Mouse (Mus musculus) heart, embryonic 12.5 days (tissue): ENCODE data around the gene Aldh1a2. TPM values are rescaled to one million over a fixed set of nuclear protein-coding genes. Genes with fewer than 3 reads are reported as not detected.

Experiments
- ATAC-seq: fragments of 200-750 bp; cut with Nextera tagmentation; 2 replicates; pipeline ENCODE4 v1.8.0; 2017; ENCODE audit warnings: moderate TSS enrichment, moderate library complexity; ENCODE audit not compliant: insufficient number of reproducible peaks, low FRiP score
- H3K27ac ChIP-seq: fragments of 300-500 bp; sonication (generic); 2 replicates; pipeline ENCODE4 v1.5.1; 2016; ENCODE audit warnings: mild to moderate bottlenecking, moderate library complexity; ENCODE audit not compliant: poor library complexity, severe bottlenecking
- H3K27me3 ChIP-seq: fragments of 300-500 bp; sonication (generic); replicated peaks from 2 replicates; pipeline ENCODE4 v1.6.1; 2016; ENCODE audit warnings: mild to moderate bottlenecking, moderate library complexity
- H3K36me3 ChIP-seq: fragments of 300-500 bp; sonication (generic); 2 replicates; pipeline ENCODE4 v1.6.1; 2016; ENCODE audit warnings: mild to moderate bottlenecking, moderate library complexity
- H3K4me1 ChIP-seq: fragments of 300-500 bp; sonication (generic); replicated peaks from 2 replicates; pipeline ENCODE4 v1.6.1; 2016; ENCODE audit warnings: mild to moderate bottlenecking
- H3K4me2 ChIP-seq: fragments of 300-500 bp; sonication (generic); 2 replicates; pipeline ENCODE4 v1.6.1; 2016; ENCODE audit warnings: mild to moderate bottlenecking, moderate library complexity
- H3K4me3 ChIP-seq: fragments of 300-500 bp; sonication (generic); 2 replicates; pipeline ENCODE4 v1.5.1; 2016; ENCODE audit warnings: mild to moderate bottlenecking
- H3K9ac ChIP-seq: fragments of 300-500 bp; sonication (generic); 2 replicates; pipeline ENCODE4 v1.6.1; 2016; ENCODE audit warnings: mild to moderate bottlenecking, moderate library complexity
- H3K9me3 ChIP-seq: fragments of 300-500 bp; sonication (generic); replicated peaks from 2 replicates; pipeline ENCODE4 v1.6.1; 2016; ENCODE audit warnings: mild to moderate bottlenecking, moderate library complexity
- WGBS: fragments of 180-500 bp; shearing (Covaris S2); methylation state at CpG from one replicate; pipeline ENCODE4 v1.1.7; 2016; 5-methylcytosine and 5-hydroxymethylcytosine counted together
- polyA plus RNA-seq: library from polyadenylated mRNA; unstranded; fragments of >200 nt; fragmentation: Nextera tagmentation; extraction: Ambion mirVana; gene quantifications from 2 replicates; pipeline ENCODE4 v1.2.1, GENCODE M21; 2016

Gene Aldh1a2
- polyA plus RNA-seq, 1 experiment from 2014 or later, result 35.6 TPM

DNA sequence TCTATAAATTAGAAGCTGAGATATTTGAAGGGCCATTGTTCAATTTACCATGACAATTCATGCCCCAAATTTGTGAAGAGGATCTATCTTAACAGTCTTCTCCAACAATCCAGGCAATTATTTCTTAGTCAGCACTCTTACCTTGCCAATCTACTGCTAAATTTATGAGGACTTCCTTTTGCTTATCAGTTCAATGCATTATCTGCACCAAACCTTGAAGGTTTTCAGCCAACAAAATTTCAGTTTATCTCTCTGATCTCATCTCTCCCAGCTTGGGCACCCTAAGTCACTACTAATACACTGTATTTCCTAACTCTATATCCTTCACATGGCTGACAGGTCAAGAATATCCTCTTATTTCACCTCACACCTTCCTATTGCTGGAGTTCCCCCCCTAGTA lies 30.3 kb upstream of the Aldh1a2 start:
- H3K36me3 ChIP-seq, result no peaks in the 10 kb centered on the region
- no peak overlapping the region for H3K9ac ChIP-seq
- H3K27me3 ChIP-seq, result no peaks in the 10 kb centered on the region
- no peak overlapping the region for H3K4me2 ChIP-seq
- H3K4me3 ChIP-seq, result no peak overlapping the region
- no peak overlapping the region for H3K27ac ChIP-seq
- no peaks in the 10 kb centered on the region for H3K9me3 ChIP-seq
- peaks cover 5% of the 10 kb centered on the region; the same call in 1 of the 2 replicates for H3K4me1 ChIP-seq
- ATAC-seq, result no peak

DNA sequence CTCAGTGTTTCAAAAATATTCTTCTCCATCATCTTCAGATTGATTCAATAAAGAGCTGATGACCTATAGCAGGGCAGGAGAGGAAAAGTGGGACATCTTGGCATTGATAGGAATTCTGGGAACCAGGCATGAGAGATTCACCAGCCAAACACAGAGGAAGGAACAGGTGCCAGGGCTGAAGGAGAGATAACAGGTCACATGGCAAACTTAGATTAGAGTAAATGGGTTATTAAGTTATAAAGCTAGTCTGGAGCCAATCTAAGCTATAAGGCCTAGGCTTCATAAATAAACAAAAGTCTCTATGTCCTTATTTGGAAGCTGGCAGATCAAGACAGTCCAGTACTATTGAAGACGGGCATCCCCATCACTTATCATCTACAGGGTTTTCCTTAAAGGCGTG lies 29.8 kb upstream of the Aldh1a2 start:
- Histone ChIP-seq H3K36me3 (no peaks in the 10 kb centered on the region), H3K4me1 (peaks cover 5% of the 10 kb centered on the region; the same call in 1 of the 2 replicates), H3K9me3 (no peaks in the 10 kb centered on the region), H3K27ac (no peak overlapping the region), H3K27me3 (no peaks in the 10 kb centered on the region), H3K9ac (no peak overlapping the region), H3K4me2 (no peak overlapping the region), H3K4me3 (no peak overlapping the region)
- WGBS, result 76% methylated on average over 2 of the region's 2 CpGs
- ATAC-seq, result no peak

DNA sequence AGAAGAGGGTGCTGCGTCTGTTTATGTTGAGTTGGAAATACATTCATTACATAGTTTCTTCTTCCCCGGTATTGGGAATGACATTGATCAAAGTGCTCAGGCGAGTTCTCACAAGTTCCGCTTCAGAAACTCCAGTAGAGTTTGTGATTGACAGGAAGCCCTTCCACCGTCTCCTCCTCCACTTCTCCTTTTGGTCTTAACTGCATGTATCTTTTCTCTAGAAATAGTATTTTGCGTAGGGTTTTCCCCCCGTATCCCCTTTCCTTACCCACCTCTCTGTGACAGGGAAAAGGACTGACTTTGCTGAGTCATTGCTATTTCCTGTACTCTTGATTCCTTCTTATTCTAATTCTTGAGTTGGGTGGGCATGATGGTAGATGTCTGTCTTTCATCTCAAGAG lies 28.2 kb upstream of the Aldh1a2 start:
- 81% methylated on average over 7 of the region's 7 CpGs for WGBS
- no peak for ATAC-seq

DNA sequence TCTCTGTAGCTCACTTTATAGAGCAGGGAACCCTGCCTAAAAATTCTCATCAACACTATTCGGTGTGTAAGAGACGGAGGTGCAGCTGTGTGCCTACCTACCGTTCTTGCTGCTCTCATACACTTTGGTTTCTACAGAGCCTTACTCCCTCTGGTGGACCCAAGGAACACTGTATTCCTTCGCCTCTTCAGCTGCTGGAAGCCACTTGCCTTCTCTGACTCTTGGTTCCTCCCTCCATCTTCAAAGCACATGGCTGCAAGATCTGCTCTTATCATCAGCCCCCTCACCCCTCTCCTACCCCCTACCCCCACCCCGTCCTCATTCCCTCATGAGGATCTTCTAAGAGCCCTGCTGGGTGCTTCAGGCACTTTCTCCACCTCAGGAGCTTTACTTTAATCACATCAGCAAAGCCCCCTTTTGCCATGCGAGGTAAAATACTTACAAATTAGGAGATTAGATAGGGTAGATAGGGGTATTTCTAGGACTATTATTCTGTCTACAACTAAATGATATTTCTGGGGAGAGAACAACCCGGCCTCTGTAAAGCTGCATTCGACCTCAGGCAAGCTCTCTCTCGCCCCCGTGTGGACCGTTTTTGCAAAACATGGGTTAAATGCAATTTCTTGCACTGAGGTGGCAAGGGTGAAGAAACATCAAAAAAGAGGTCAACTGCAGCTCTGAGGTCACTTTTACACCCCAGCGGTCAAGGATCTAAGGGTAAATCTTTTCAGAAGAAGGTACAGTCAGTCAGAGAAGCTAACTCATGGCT lies 26.8 kb upstream of the Aldh1a2 start:
- Histone ChIP-seq H3K4me2 (peak overlapping the region; percentile 67), H3K9ac (peak overlapping the region; percentile 67; the same call in 1 of the 2 replicates), H3K27ac (no peak overlapping the region), H3K4me1 (peaks cover 5% of the 10 kb centered on the region; the same call in 1 of the 2 replicates), H3K4me3 (0 out of 2 replicates have a peak overlapping the region, but pooled peaks have one; percentile 20), H3K36me3 (no peaks in the 10 kb centered on the region), H3K9me3 (no peaks in the 10 kb centered on the region), H3K27me3 (no peaks in the 10 kb centered on the region)
- WGBS, result 8% methylated on average over 12 of the region's 12 CpGs
- ATAC-seq, result peak; percentile 59; the same call in 1 of the 2 replicates

More for the DNA sequence above, 28.2 kb upstream of the Aldh1a2 start:
- Histone ChIP-seq H3K9ac (no peak overlapping the region), H3K27me3 (no peaks in the 10 kb centered on the region), H3K36me3 (no peaks in the 10 kb centered on the region), H3K27ac (no peak overlapping the region), H3K9me3 (no peaks in the 10 kb centered on the region), H3K4me2 (no peak overlapping the region), H3K4me3 (no peak overlapping the region), H3K4me1 (peaks cover 5% of the 10 kb centered on the region; the same call in 1 of the 2 replicates)

DNA sequence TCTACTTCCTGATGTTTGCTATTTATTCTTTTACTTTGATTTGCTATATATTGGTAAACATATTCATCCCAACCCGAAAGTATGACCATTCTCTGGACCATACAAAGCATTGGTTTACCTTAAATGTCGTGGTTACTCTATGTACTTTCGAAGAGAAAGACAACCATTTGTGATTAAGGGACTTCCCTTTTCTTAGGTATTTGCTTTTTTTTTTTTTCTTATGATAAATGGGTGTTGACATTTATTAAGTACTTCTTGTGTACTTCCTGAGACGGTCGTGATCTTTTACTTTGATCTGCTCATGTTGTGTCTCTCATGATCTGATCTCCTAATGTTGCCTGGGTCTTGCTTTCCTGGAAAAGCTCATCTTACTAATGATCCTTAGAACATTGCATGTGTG lies 16.8 kb upstream of the Aldh1a2 start:
- no peak for ATAC-seq
- Histone ChIP-seq H3K27me3 (no peaks in the 10 kb centered on the region), H3K27ac (no peak overlapping the region)

DNA sequence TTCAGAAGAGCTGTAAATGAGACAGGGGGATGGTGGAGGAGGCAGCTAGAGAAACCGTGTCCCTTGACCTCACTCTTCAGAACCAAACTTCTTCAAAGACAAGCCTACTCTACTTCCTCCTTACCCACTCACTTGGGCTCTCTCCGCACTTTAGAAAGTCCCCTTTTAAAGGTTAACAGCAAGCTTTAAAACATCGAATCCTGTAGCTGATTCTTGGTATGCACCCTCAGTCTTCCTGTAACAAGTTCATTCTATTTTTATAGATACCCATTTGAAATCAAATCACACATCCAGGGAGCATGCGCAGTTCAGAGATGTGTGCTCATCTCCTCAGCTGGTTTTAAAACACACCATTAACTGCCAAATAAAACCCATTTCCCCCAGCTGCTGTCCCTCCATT lies 13.3 kb upstream of the Aldh1a2 start:
- no peaks in the 10 kb centered on the region for H3K36me3 ChIP-seq
- no peak overlapping the region for H3K4me2 ChIP-seq
- no peak overlapping the region for H3K4me3 ChIP-seq
- H3K27me3 ChIP-seq, result no peaks in the 10 kb centered on the region
- H3K9ac ChIP-seq, result no peak overlapping the region
- 68% methylated on average over 4 of the region's 4 CpGs for WGBS
- no peak for ATAC-seq
- no peaks in the 10 kb centered on the region for H3K9me3 ChIP-seq
- no peaks in the 10 kb centered on the region for H3K4me1 ChIP-seq
- H3K27ac ChIP-seq, result no peak overlapping the region

More for the DNA sequence above, 16.8 kb upstream of the Aldh1a2 start:
- Histone ChIP-seq H3K9ac (no peak overlapping the region), H3K4me1 (no peaks in the 10 kb centered on the region), H3K4me3 (no peak overlapping the region), H3K9me3 (no peaks in the 10 kb centered on the region), H3K4me2 (no peak overlapping the region), H3K36me3 (no peaks in the 10 kb centered on the region)
- WGBS, result 84% methylated on average over 5 of the region's 5 CpGs

DNA sequence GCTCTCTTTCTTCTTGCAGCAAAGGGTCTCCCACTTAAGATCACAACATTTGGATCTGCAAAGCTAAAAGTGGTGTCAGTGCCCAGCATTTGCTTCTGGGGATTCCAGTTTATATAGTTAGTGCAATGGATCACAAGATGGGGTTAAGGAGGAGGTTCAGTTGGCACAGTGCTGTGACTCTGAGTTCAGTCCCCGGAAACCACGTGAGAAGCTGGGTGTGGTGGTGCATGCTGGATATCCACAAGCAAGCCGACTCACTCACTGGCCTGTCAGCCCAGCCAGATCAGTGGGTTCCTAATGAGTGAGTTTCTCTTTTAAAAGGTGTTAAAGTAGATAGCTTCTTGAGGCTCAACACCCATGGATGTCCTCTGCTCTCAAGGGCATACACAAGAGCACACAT lies 6.3 kb upstream of the Aldh1a2 start:
- ATAC-seq, result no peak
- 53% methylated on average over 3 of the region's 3 CpGs for WGBS
- H3K27ac ChIP-seq, result no peak overlapping the region
- H3K27me3 ChIP-seq, result peaks cover 24% of the 10 kb centered on the region
- no peaks in the 10 kb centered on the region for H3K36me3 ChIP-seq
- H3K9me3 ChIP-seq, result no peaks in the 10 kb centered on the region
- no peak overlapping the region for H3K4me2 ChIP-seq
- H3K4me1 ChIP-seq, result no peaks in the 10 kb centered on the region
- H3K4me3 ChIP-seq, result no peak overlapping the region
- no peak overlapping the region for H3K9ac ChIP-seq

DNA sequence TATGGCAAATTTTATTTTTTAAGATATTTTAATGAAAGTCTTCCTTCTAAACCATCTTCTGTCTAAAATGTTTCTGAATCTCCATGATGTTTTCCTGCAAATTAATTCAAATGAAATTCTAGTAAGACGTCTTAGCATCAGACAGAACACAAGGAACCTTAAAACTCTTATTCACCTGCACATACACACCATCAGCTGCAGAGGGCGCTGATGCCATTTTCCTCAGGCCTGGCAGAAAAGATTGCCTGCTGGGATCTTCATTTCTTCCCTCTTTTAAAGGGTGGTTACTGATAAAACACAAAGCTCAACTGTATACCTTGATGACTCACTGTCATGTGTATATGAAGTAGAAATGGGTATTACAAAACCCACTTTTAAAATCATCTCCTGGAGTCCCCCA lies 4.7 kb upstream of the Aldh1a2 start:
- Histone ChIP-seq H3K9me3 (no peaks in the 10 kb centered on the region), H3K27me3 (peaks cover 40% of the 10 kb centered on the region)
- 9% methylated on average over 2 of the region's 2 CpGs for WGBS

DNA sequence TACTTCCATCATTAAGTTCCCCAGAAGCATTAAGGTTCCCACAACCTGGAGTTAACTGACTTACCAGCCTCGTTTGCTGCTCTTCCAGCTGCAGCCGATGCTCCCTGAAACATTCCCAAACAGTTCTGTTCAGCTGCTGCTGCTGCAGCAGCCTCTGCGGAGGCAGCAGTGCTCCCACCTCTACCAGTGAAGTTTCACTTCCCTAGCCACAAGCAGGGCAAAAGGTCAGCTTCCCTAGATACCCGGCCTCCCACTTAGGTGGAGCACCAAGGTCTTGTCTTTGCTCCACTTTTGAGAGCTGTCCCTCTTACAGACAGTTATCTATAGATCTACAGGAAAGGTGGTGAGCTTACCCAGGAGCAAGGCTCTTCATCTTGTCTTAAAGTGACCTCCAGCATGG lies 2.0 kb upstream of the Aldh1a2 start:
- H3K36me3 ChIP-seq, result no peaks in the 10 kb centered on the region
- H3K4me3 ChIP-seq, result no peak overlapping the region
- peaks cover 14% of the 10 kb centered on the region for H3K4me1 ChIP-seq
- no peak overlapping the region for H3K4me2 ChIP-seq
- no peak overlapping the region for H3K9ac ChIP-seq
- peaks cover 46% of the 10 kb centered on the region for H3K27me3 ChIP-seq
- no peak overlapping the region for H3K27ac ChIP-seq
- 26% methylated on average over 4 of the region's 4 CpGs for WGBS
- ATAC-seq, result no peak
- no peaks in the 10 kb centered on the region for H3K9me3 ChIP-seq

More for the DNA sequence above, 4.7 kb upstream of the Aldh1a2 start:
- H3K36me3 ChIP-seq, result no peaks in the 10 kb centered on the region
- H3K4me1 ChIP-seq, result peaks cover 8% of the 10 kb centered on the region
- H3K4me2 ChIP-seq, result no peak overlapping the region
- no peak overlapping the region for H3K4me3 ChIP-seq
- H3K27ac ChIP-seq, result no peak overlapping the region
- no peak overlapping the region for H3K9ac ChIP-seq
- no peak for ATAC-seq

DNA sequence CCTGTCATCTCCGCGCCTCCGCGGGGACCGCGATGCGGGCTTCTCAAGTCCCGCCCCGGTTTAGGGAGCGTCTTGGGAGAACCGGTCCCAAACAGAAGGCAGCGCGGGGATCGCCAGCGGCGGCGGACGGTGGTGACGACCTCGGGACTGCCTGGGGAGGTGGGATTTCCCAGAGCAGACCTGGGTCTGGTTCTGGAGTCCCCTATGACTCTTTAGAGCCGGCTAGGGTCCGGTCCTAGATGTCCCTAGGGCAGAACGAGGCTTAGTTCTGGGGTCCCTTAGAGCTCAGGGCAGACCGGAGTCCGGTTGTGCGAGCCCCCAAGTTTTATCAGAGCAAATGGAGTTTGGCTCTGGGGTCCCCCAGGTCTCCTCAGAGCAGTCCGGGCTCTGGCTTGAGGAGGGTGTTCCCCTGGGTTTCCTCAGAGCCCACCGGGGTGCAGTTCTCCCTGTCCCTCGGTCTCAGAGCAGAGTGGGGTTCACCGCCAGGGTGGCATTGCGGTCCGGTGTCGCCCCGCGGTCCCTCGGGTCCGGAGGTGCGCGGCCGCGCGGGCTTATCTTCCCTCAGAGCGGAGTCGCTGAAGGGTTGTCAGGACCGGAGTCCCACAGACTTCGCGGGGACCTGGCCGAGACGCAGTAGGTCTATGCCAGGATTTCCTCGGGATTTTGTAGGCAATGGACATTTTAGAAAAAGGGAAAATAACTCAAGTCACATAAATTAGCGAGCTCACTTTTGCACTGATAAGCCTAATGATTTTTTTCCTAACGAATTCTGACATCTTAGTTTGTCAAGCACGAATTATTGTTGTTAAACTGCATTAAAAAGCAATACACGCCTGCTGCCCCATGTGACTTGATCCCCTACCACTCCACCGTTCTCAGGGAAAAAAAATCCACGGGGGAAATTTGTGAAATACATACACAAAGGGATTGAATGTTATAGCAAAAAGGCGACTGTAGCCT lies 727 bp downstream of the Aldh1a2 start:
- WGBS, result under 1% methylated on average over 57 of the region's 57 CpGs
- no peak overlapping the region for H3K27ac ChIP-seq
- H3K4me1 ChIP-seq, result peaks cover 14% of the 10 kb centered on the region
- H3K36me3 ChIP-seq, result no peaks in the 10 kb centered on the region
- ATAC-seq, result peak; percentile 36
- H3K9ac ChIP-seq, result peak overlapping the region; percentile 65
- no peaks in the 10 kb centered on the region for H3K9me3 ChIP-seq
- peak overlapping the region; percentile 59 for H3K4me3 ChIP-seq
- H3K27me3 ChIP-seq, result peaks cover 49% of the 10 kb centered on the region
- H3K4me2 ChIP-seq, result peak overlapping the region; percentile 88
